Mouse (Mus musculus) large intestine, adult 2 months (tissue): ENCODE data around the gene Dkk3. TPM values are rescaled to one million over a fixed set of nuclear protein-coding genes. Genes with fewer than 3 reads are reported as not detected.

Source experiments
- DNase-seq: peaks from one replicate; pipeline ENCODE4 v3.0.0-alpha.2; 2012; ENCODE audit warnings: low read depth, low spot score
- WGBS: fragments of 180-500 bp; shearing (Covaris S2); methylation state at CpG from one replicate; pipeline ENCODE4 v1.1.7; 2018; 5-methylcytosine and 5-hydroxymethylcytosine counted together
- polyA plus RNA-seq: library from polyadenylated mRNA; depleted of rRNA; stranded (reverse); fragments of >200 nt; gene quantifications from 2 replicates; pipeline ENCODE4 v1.2.3, GENCODE M21; 2012; rRNA removed

Gene Dkk3
- 9.6 and 12.1 TPM in 2 replicates for polyA plus RNA-seq

GRCm38 (mm10) chr7:112158942-112159341 lies at the start of gene Dkk3:
Dkk3 (minus strand) TSS chr7:112159057.
- WGBS, result 19% methylated on average over 21 of the region's 21 CpGs

GRCm38 (mm10) chr7:112207717-112208116 lies 48.9 kb upstream of the Dkk3 start:
- DNase-seq, result no peak
- 85% methylated on average over 6 of the region's 6 CpGs for WGBS

More at GRCm38 (mm10) chr7:112158942-112159341, at the start of gene Dkk3:
- no peak for DNase-seq

GRCm38 (mm10) chr7:112205513-112205912 lies 46.7 kb upstream of the Dkk3 start:
- DNase-seq, result no peak
- 93% methylated on average over 6 of the region's 6 CpGs for WGBS

GRCm38 (mm10) chr7:112204380-112204963 lies 45.6 kb upstream of the Dkk3 start:
- WGBS, result 54% methylated on average over 6 of the region's 6 CpGs
- DNase-seq, result no peak

- 60% methylated on average over 5 of the region's 5 CpGs for WGBS
- no peak for DNase-seq
Measured at GRCm38 (mm10) chr7:112203937-112204336, 45.1 kb upstream of the Dkk3 start.

GRCm38 (mm10) chr7:112202843-112203242 lies 44.0 kb upstream of the Dkk3 start:
- no peak for DNase-seq
- 49% methylated on average over 5 of the region's 5 CpGs for WGBS

GRCm38 (mm10) chr7:112202194-112202593 lies 43.3 kb upstream of the Dkk3 start:
- WGBS, result 16% methylated on average over 4 of the region's 4 CpGs
- no peak for DNase-seq

GRCm38 (mm10) chr7:112200761-112201160 lies 41.9 kb upstream of the Dkk3 start:
- WGBS, result 73% methylated on average over 4 of the region's 4 CpGs
- DNase-seq, result no peak

- no peak for DNase-seq
- 84% methylated on average over 3 of the region's 3 CpGs for WGBS
Measured at GRCm38 (mm10) chr7:112199343-112199742, 40.5 kb upstream of the Dkk3 start.

- WGBS, result 87% methylated on average over 8 of the region's 8 CpGs
- DNase-seq, result no peak
Measured at GRCm38 (mm10) chr7:112197461-112197860, 38.6 kb upstream of the Dkk3 start.

- DNase-seq, result no peak
- WGBS, result 60% methylated on average over 5 of the region's 5 CpGs
Measured at GRCm38 (mm10) chr7:112194286-112194685, 35.4 kb upstream of the Dkk3 start.

GRCm38 (mm10) chr7:112192778-112193177 lies 33.9 kb upstream of the Dkk3 start:
- DNase-seq, result no peak
- WGBS, result 85% methylated on average over 5 of the region's 5 CpGs

- DNase-seq, result no peak
- WGBS, result 61% methylated on average over 4 of the region's 4 CpGs
Measured at GRCm38 (mm10) chr7:112192237-112192636, 33.4 kb upstream of the Dkk3 start.

GRCm38 (mm10) chr7:112187536-112188459 lies 28.9 kb upstream of the Dkk3 start:
- WGBS, result 29% methylated on average over 13 of the region's 13 CpGs
- peak; percentile 74 for DNase-seq

- DNase-seq, result no peak
- WGBS, result 56% methylated on average over 7 of the region's 7 CpGs
Measured at GRCm38 (mm10) chr7:112186871-112187270, 28.0 kb upstream of the Dkk3 start.

GRCm38 (mm10) chr7:112185226-112185745 lies 26.4 kb upstream of the Dkk3 start:
- no peak for DNase-seq

GRCm38 (mm10) chr7:112184519-112185225 lies 25.8 kb upstream of the Dkk3 start:
- no peak for DNase-seq
- 77% methylated on average over 6 of the region's 6 CpGs for WGBS

More at GRCm38 (mm10) chr7:112185226-112185745, 26.4 kb upstream of the Dkk3 start:
- 67% methylated on average over 9 of the region's 9 CpGs for WGBS

- DNase-seq, result peak; percentile 70
- WGBS, result 29% methylated on average over 5 of the region's 5 CpGs
Measured at GRCm38 (mm10) chr7:112183258-112183841, 24.5 kb upstream of the Dkk3 start.

- WGBS, result 10% methylated on average over 10 of the region's 10 CpGs
- DNase-seq, result peak; percentile 80
Measured at GRCm38 (mm10) chr7:112180235-112180705, 21.4 kb upstream of the Dkk3 start.
